Mouse (Mus musculus) left cerebral cortex, postnatal 10 days (tissue): Measurements from ENCODE around the gene Fabp6. TPM values are rescaled to one million over a fixed set of nuclear protein-coding genes. Genes with fewer than 3 reads are reported as not detected.

Source experiments
- DNase-seq, 2 experiments: peaks; one replicate each; pipeline ENCODE4 v3.0.0; 2021 to 2022; ENCODE audit warnings: low spot score in 2 of 2, mixed read lengths in 1 of 2; ENCODE audit errors: extremely low spot score in 1 of 2
- intact Hi-C: fragments of 180-260 bp; cut with DNase I; formaldehyde crosslinking; loops from one replicate; pipeline ENCODE4 v1.15.1; 2025
- total RNA-seq, 2 experiments: library from RNA; stranded (reverse); gene quantifications; 2 replicates each; pipeline ENCODE4 v1.2.3; 2021

Fabp6 gene
- total RNA-seq, 2 experiments from 2014 or later = not detected

DNA sequence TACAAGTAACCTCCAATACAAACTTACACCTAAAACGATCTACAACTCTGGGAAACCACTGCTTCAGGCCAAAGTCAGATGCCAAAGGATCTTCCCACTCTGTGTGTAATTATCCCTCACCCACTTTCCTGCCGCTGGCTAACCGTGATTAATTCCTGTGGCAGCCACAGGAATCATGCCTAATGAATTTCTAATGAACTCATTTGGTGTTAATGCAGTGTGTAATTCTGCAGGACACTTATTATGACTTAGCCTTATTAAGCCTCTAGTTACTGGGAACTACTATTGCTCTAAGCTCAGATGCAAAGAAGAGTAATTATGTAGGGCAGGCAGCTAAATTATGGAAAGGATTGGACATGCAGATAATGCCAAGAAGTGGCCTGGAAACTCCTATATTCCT lies 7.1 kb upstream of the Fabp6 start:
- intact Hi-C loops = no loop called here
- DNase-seq = no peak

DNA sequence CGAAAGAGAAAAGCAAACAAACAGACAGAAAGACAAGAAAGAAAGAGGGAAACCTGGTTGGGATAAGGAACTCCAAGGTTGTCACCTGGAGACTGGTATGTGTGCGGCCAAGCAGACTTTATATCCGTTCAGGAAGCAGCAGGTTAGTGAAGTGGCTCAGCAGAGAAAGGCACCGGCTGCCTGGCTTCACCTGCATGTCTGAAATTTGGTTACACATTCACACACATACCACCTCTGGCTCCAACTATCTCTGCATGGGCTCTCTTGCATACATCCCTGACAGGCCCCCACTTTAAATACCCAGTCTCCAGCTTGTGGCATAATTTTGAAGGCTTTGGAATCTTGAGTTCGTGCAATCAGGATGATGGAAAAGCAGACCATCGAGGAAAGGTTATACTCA lies 4.5 kb upstream of the Fabp6 start:
- intact Hi-C loops = no loop called here
- no peak for DNase-seq

DNA sequence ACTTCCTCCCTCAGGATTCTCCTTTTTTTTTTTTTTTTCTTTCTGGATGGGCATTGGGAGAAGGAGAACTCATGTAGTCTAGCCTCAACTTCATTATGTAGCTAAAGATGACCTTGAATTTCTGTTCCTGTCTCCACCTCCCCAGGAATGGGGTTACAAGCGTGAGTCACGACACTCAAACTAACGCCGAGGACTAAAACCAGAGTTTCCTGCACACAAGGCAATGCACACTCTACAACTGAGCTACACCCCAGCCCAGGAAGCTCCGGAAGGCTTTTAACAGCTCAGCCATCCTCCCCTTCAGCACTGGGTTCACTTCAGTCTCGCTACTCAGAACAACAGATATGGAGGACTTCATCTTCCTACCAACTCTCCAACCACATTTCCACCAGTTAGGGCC lies 3.6 kb upstream of the Fabp6 start:
- intact Hi-C loops = no loop called here
- DNase-seq = no peak

DNA sequence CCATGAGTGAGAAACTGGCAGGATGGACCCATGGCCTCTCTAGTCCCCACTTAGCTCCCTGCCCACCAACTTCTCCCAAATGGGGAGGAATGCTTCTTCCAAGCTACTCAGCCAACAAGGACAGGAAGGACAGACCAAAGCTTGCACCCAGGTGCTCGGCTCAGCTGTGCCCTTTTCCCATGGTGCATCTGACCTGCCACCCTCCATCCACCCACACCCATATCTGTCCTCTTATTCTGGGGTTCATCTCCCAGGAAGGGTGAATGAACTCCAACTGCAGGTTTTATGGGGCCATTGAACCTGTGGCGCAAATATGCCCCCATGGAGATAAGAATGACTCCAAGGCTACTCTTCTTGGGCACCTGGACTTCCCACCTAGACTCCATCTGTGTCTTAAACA lies 2.9 kb upstream of the Fabp6 start:
- intact Hi-C loops = no loop called here
- no peak for DNase-seq

DNA sequence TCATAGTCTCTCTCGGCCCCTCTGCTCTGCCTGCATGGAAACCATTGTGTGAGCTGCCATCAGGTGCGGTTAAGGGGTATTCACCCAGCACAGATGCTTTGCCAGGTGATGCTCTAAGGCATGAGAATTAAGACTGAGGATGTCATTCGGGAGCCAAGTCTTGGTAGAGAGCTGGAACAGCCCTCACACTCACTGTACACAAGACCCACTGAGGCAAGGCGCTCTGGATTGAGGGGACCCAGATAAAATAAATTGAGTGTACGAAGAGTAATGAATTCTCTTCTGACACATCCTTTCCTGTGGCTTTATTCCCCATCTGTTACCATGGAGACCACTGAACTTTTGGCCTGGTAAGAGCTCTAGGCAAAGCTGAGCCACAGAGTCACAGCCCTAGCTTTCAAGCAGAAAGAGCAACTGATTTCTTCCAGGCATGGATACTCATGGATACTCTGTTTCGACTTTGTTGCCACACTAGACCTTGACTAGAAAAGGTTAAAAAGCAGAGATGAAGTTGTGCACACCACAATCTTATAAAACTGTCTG lies 11.7 kb downstream of the Fabp6 start:
- intact Hi-C loops = loop anchor here (10.0 kb wide), 1 partner anchor 95 kb away; no protein-coding TSS in a partner anchor
- no peak for DNase-seq

DNA sequence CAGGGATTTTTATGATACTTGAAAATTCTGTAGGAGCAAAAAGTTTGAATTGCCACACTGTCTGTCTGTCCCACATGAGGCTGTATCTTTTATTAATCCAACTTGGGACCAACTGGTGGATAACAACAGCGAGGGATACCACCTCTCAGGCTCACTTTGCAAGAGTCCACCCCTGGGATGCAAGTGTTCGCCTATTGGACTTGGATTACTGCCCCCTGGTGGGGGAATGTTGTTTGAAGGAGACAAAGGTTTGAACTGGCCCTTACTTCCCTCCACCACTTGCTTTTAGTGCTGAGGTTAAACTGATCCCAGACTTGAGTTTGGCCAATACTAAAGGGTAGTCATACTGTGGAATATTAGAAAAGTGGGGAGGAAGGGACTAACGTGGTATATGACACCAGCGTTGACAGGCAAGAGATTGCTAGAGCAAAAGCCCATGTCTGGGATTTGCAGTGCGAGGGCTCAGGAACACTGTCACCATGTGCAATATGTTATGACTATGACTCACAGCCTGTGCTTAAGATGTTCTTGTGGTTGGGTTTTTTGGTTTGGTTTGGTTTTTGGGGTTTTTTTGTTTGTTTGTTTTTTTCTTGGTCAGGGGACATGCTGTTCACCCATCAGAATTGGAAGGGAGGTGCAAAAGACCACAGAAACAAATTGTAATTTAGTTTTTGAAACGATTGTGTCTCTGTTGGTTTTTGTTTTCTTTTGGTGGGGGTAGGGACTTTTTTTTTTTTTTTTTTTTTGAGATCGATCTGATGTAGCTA lies 14.8 kb downstream of the Fabp6 start, which contains the start of gene 4933415A04Rik:
Gene 4933415A04Rik (plus strand): TSS at position 717 of the 767 bp plus-strand sequence.
- peak; percentile 32 to 76 for DNase-seq
- intact Hi-C loops = loop anchor here (10.0 kb wide), 1 partner anchor 92 kb away; no protein-coding TSS in a partner anchor

DNA sequence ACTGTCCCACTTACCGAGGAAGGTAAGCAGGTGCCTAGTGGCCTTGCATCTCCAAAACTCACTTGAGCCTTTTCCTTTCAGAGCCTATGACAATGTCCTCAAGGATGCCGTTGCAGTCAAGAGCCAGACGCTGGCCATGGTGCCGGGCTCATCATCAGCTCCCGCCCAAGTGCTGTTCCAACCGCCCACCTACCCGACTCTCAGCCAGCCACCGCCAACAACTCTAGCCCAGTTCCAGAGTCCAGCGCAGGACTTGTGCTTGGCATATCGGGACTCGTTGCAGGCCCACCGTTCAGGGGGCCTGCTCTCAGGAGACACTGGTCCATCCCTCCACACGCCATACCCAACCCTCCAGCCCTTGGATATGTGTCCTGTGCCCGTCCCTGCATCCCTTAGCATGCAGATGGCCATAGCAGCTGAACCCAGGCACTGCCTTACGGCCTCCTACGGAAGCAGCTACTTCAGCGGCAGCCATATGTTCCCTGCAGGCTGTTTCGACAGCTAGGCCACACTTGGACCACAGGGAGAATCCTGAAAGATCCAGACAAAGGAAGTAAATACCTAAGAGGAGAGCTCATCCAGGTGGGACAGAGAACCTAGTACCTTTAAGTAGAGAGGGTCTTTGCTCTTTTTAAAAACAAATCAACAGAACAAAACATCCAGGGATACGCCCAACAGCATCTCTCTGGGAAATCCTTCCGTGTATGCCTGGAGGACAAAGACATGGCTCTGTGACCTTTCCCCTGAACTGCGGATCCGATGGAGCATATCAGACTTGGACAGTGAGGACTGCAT lies 15.9 kb downstream of the Fabp6 start:
- no peak for DNase-seq
- intact Hi-C loops = loop anchor here (10.0 kb wide), 1 partner anchor 91 kb away; no protein-coding TSS in a partner anchor

DNA sequence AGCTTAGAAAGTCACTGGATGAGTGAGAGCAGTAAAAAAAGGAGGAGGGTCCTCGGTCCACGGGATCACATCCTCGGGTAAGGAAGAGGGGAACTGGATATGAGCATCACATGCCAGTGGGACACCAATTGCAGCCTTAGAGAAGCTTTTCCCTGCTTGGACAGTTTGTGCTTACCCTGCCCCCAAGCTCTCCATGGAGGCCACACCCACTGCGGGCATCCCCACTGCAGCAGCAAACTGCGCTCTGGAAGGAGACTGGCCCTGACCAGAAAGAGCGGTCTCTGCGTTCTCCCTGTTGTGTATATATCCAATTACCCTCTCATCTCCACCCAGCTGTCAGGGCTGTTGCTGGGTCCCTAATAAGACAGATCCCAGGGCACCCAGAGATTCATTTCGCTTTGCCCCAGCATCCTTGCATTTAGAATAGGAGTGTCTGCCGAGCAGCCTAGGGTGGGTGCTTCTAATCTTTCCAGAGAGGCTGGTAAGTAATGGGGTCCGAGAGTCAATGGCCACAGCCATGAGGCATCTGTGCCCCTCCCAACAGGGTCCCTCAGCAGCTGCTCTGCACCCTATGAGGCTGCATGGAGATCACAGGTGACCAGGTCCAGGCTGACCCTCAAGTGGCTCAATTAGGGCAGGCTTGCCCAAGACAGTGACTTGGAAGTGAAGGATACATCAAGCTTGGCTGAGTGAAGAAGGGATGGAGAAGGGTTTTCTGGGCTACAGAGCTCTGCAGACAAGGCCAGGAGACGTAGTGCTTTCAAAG lies 23.4 kb downstream of the Fabp6 start:
- DNase-seq = no peak
- intact Hi-C loops = no loop called here

DNA sequence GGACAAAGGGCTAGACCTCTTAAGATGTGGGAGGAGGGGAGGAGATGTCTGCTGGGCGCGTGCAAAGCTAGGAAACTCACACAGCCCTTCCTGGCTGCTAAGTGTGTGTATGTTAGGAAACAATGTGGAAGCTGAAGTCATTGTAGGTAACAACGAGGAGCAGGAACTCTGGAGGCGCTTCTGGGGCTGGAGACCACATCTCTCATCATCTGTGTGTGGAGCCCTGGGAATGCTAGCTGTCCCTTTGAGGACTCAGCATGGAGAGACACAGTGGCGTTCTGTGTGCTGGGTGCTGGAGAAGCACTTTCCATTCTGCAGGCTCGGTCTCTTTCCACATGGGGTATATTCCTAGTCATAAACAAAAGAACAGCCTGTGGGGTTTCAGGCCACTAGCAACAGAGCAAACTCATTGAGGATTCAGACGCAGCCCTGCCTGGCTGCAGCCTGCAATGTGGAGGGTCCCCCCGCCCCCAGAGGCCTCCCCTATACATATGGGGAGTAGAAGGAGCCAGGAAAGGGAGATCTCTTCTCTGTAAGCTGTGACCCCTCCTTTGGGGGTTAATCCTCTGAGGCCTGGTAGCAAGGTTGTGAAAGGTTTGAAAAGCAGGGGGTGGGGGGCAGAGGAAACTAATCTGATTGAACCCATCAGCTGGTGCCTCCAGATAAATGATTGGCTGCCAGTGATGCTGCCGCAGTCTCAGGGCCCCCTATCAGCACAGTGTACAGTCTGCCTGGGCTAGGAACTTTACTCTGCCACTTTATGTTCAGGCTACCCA lies 25.8 kb downstream of the Fabp6 start:
- intact Hi-C loops = no loop called here
- DNase-seq = no peak

DNA sequence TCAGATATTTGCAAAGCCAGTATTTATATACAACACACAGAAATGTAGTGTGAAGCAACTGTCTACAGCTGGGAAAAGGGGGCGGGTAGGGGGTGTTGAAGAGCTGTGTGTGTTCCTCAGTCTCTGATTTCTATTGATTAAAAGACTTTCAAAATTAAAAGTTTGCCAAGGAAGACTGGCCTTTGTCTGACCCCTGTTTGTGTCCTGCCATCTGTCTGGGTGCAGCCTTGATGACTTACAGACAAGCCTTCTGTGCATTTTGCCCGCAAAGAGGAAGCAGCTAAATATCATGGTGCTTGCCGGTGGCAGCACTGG lies 26.3 kb downstream of the Fabp6 start:
- no peak for DNase-seq
- intact Hi-C loops = no loop called here

DNA sequence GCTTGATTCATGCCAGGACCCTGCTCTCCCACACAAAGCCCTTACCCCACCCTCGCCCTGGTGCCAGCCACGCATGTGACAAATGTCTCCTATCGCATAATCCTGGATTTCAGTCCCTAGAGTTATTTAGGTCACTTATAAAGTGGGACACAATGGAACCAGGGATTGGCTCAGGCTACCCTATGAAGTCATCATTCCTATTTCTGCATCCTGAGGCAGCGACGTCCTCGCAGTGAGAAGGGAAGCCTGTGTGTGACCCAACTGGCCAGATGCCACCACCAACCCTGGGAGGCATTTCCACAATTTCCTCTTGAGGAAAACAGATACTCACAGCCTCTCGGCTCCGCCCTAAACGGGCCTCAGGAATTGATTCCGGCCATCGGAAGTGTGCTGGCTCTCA lies 31.7 kb downstream of the Fabp6 start:
- intact Hi-C loops = no loop called here
- peak; percentile 31 to 92 for DNase-seq

DNA sequence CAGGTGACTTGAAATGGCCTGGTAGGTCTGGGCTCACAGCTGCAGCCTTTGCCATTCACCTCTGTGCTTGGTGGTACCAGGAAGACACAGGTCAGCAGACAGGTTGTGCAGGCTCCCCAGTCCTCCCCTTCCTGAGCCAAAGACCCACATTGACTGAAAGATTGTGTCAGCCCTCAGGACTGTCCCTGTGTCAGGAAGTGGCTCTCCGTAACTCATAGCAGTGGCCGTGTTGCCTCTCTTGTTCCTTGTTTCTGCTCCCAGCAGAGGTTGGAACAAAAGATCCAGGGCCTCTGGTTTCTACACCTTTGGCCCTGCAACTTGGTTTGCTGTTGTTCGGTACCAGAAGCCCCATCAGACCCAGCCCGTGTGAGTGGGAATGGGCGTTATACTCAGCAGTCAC lies 32.2 kb downstream of the Fabp6 start:
- intact Hi-C loops = no loop called here
- DNase-seq = no peak

DNA sequence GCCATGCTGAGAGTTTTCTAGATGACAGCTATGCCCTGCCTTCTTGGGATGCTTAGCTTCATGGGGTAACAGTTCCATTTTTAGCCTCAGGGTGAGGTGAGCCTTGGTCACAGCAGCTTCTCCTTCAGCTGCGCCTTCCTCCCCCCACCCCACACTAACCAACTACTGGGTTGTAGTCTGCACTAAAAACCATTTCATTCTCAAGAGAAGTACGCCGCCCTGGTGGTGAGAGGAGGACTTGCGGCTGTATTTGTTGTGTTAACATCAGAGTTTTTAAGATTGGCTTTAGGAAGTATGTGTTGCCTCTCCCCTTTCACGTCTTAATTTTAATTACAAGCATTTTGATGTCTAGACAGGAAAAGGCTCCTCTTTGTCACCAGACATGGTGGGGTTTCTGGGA lies 33.1 kb downstream of the Fabp6 start:
- DNase-seq = no peak
- intact Hi-C loops = no loop called here

DNA sequence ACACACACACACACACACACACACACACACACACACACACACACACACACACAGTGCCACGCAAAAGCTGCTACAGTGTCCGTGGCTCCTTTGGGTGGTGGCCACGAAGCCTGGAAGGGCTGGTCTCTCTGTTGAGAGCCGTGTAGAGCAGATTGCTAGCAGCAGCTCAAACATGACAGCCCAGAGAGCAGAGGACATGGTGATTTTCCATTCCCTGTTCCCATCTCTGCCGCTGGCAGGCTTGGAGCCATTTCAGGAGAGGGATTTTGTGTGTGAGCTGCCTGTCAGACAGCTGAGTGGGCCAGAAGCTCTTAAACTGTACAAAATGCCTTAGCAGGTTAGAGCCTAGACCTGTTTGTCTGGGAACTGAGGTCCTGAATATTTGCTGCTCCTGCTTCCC lies 34.6 kb downstream of the Fabp6 start:
- intact Hi-C loops = no loop called here
- no peak for DNase-seq

DNA sequence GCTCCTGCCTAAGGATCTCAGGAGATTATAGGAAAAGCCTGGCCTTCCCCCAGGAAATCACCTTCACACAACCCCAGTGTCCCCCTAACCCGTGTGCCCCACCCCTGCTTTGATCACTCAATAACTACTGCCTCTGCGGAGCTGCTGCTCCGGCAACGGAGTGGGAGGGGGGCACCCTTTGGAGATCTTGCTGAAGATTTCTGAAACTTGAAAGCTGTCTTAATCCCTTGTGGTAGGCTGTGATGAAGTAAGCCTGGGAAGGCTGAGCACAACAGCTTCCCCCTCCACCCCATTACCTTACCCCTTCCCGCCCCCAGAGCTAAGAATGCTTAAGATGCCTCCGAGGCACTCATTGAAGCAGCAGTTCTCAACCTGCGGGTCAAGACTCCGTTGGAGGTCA lies 35.5 kb downstream of the Fabp6 start:
- DNase-seq = no peak
- intact Hi-C loops = no loop called here

DNA sequence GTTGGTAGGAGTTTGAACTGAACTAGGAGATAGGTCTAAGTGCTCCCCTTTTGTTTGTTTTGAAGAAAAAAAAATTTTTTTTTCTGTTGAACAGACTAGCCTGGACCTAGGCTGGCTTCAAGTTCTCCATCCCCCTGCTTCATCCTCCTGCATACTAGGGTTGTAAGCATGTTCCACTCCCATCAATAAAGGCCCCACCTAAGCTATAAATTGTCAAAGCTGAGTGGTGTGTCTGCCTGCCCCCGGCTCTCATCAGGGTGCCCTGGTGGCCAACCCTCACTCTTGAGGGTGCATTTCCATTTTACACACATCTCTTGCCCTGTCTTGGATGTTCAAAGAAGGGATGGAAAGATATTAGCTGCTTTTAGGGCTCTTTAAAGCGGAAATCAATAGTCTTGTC lies 35.9 kb downstream of the Fabp6 start:
- DNase-seq = no peak
- intact Hi-C loops = no loop called here

DNA sequence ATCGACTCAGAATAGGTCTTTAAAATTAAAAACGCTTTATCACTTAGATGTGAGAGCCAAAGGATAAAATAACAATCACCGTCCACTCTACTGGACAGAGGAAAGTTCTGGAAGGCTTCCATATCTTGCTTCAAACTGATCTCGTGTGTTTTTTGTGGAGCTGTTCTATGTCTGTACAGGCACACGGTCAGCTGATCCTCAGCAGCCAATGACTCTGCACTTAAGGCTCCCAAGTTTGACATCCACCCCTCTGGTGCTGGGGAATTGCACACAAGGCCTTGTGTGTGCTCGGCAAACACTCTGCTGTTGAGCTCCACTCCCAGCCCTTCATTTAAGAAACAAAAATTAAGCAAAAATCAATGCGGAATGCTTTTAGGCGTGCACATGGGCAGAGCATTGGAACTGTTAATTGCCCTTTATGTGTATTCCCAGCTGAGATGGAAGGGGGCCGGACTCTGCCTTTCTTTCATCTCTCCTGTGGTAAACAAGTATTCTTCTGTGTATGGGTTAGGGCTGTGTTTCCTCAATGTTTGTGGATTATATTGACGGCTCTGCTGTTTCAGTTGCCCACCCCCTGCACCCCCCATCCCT lies 37.6 kb downstream of the Fabp6 start:
- intact Hi-C loops = no loop called here
- no peak for DNase-seq
